Mouse (Mus musculus) C2C12 (cell line): Measurements from ENCODE around the gene Edrf1.

Source experiments
- CEBPB ChIP-seq: IDR thresholded peaks from one replicate; pipeline ENCODE4 v1.6.1; 2011; ENCODE audit warnings: low read depth, mild to moderate bottlenecking, control low read depth, moderate library complexity
- CTCF ChIP-seq: IDR thresholded peaks from one replicate; pipeline ENCODE4 v1.5.1; 2011; ENCODE audit not compliant: control insufficient read depth, insufficient read depth, insufficient read length
- MAX ChIP-seq: IDR thresholded peaks from one replicate; pipeline ENCODE4 v1.6.1; 2011; ENCODE audit warnings: mild to moderate bottlenecking, control low read depth
- MYOD1 ChIP-seq: IDR thresholded peaks from one replicate; pipeline ENCODE4 v1.6.1; 2011; ENCODE audit warnings: low read depth; ENCODE audit not compliant: control insufficient read depth, insufficient read length
- MYOG ChIP-seq: IDR thresholded peaks from one replicate; pipeline ENCODE4 v1.6.1; 2011; ENCODE audit not compliant: control insufficient read depth, insufficient read length; ENCODE audit errors: extremely low read depth
- USF1 ChIP-seq: IDR thresholded peaks from one replicate; pipeline ENCODE4 v1.6.1; 2011; ENCODE audit warnings: low read depth, mild to moderate bottlenecking, control low read depth, moderate library complexity

DNA sequence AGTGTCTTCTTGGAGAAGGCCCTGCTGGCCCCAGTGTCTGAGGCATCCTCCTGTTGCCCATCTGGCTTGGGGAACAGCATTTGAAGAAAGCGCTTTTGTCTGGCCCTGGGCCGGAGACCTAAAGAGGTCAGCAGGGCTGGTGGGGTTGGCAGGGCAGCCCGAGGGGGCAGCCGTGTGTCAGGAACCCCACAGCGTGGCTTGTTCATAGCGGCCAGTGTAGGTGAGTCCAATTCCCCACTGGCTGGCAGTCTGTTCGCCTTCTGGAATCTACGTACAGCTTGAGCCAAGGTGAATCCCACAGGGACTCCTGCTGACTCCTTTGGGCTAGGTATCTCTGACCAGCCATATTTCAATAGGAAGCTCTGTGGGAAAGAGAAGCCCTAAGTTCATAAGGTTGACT, 41.4 kb downstream of the Edrf1 start:
- TF ChIP-seq CTCF = no peak
- TF ChIP-seq MYOG = no peak
- no peak for TF ChIP-seq USF1
- TF ChIP-seq CEBPB = no peak
- no peak for TF ChIP-seq MAX
- TF ChIP-seq MYOD1 = no peak
